Mouse (Mus musculus) spleen, adult 2 months (tissue): ENCODE measurements around the gene Gucy2g.

Source experiments
- CTCF ChIP-seq: fragments of 200-500 bp; IDR thresholded peaks from 2 replicates; pipeline ENCODE4 v1.5.1; 2011; ENCODE audit warnings: mild to moderate bottlenecking, inconsistent platforms; ENCODE audit not compliant: insufficient read depth, insufficient read length, insufficient replicate concordance; ENCODE audit errors: extremely low read depth
- POLR2A ChIP-seq: fragments of 200-500 bp; IDR thresholded peaks from 2 replicates; pipeline ENCODE4 v1.6.1; 2011; ENCODE audit warnings: low read depth, low read length, inconsistent platforms

- TF ChIP-seq POLR2A = no peak
- TF ChIP-seq CTCF = no peak
These were observed 43.1 kb upstream of the Gucy2g start for GRCm38 (mm10) chr19:55284093-55284492.
